Mouse (Mus musculus) retina, postnatal 1 day (tissue): ENCODE measurements around the gene Gm29609.

Experiments
- DNase-seq: peaks from one replicate; pipeline ENCODE4 v3.0.0-alpha.2; 2012

The Gm29609 gene

DNA sequence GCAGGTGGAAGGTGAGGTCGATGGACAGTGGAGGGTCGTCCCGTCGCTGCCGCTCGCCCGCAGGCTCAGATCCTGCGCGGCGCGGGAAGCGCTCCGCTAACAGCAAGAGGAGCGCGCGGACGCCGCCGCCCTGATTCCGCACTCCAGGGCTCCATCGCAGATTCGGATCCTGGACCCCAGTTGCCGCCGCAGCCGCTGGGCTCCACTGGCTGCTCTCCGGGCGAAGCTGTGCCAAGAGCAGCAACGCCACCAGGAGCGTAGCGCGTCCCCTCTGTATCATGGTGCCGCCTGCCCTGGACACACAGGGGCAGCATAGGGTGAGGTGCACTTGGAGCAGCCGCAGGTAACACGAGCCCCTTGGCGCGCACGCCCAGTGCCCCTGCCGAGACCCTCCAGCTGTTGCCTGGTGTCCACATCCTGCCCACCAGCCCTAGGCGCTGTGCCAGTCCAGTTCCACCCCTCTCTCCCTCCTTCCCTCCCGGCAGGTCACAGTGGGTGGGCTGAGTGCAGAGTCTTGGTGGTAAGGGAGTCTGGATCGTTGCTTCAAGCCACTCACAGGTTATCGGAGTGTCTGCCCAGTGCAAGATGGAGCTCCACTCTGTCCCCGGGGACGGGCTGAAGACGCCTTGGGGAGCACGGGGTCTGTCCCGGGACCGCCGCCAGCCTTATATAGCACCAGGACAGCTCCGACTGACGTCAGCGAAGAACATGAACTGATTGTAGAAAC, 41.3 kb downstream of the Gm29609 start, which contains the start of gene Ucn:
Gene Ucn (minus strand): TSS at position 589 of the 727 bp plus-strand sequence.
- peak; percentile 27 for DNase-seq

DNA sequence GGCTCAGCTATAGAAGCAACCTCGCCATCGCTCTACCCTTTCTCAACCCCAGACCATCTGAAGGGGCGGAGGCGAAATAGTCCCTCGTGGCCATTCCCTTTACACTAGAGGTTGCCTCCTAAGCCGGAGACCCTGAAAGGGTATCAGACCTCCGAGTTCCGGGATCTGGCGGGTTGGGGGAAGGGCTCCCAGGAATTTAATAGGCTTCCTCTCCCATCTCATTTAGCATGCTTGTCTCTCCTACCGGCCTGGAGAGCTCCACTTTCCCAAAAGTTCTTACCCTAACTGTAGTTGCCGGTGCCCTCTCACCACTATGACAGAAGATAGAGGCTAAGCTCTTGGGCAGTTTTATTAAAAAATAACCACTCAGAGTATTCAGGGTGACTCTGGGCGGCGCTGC, 42.1 kb downstream of the Gm29609 start:
- no peak for DNase-seq

DNA sequence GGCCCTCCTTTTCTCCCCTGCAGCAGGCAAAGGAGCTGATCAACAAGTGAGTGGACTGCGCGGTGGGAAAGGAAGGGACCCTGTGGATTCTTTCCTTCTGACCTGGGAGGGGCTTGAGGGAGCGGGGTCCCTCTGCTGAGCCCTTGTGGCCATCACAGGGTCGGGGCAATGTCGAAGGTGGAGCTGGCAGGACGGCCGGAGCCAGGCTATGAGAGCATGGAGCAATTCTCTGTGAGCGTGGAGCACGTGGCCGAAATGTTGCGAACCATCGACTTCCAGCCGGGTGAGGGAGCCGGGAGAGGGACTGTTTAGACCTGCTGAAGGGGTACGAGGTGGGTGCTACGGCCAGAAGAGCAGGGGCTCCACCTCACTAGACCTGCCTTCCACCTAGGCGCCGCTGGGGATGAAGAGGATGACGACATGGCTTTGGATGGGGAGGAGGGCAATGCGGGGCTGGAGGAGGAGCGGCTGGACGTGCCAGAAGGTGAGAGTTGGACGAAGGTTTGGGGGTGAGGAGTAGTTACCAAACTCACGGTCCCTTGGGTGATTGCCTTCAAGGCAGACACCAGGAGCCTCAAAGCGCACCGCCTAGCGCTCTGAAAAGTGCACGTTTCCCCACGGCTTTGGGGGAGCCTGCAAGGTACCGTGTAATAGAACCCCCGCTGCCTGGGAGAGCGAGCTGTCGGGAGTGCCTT, 42.8 kb downstream of the Gm29609 start:
- no peak for DNase-seq

DNA sequence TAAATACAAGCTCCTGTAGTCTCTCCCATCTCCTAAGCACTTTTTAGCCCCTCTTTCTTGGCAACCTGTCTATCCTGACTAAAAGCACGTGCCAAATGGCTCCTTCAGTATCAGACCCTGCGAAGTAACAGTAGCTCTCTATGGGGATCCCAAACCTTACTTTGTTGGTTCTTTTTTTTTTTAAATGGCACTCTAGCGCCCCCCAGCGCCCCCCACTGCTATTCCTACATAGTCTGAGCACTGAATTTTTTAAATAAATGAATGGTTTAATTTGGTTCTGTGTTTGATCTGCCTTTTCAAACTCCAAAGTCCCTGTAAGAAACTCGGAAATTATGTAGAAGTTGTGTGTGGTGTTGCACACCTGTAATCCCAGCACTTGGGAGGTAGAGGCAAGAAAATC, 53.7 kb downstream of the Gm29609 start:
- no peak for DNase-seq

DNA sequence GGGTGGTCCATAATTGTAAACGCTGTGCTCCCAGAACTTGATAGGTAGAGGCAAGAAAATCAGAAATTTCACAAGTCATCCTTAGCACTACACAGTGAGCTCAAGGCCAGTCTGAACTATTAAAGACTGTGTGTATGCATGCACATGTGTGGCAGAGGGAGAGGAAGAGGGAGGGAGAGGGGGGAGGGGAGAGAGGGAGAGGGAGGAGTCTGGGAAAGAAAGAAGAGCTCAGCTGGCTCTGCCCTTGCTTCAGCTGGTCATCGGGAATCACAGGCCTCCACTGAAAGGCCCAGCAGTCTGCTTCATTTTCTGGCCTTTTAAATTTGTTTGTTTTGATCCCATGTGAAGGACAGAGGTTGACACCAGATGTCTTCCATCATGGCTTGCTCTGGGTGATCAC, 56.2 kb downstream of the Gm29609 start:
- no peak for DNase-seq

DNA sequence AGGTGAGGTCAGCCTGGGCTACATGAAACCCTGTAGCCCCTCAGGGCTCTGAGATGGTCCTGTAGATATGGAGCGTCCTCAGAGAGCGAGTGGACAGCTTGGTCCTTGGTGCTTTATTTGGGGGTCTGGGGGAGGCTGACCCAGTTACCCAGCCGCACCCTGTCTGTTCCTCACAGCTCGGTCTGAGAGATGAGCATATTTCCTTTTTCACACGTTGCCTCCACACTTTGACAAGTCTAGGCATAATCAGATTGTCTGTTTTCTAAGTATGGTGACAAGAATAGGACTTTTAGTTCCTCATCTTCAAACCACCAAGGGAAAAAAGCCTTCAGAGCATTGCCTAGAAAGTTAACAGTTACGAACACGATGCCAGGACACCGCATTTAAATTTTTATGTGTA, 58.6 kb downstream of the Gm29609 start:
- DNase-seq = no peak

DNA sequence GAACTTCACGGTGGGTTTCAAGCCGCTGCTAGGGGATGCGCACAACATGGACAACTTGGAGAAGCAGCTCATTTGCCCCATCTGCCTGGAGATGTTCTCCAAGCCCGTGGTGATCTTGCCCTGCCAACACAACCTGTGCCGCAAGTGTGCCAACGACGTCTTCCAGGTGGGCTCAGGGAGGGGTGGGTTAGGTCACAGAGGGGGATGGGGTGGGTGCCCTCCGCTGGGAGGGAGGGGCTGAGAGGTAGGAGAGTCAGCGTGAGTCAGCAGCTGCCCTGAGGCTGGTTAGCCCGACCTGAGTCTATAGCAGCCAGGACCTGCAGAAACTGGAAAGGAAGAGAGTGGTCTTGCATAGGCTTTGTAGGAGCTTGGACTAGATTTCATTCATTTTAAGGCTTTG, 62.8 kb downstream of the Gm29609 start:
- DNase-seq = no peak

DNA sequence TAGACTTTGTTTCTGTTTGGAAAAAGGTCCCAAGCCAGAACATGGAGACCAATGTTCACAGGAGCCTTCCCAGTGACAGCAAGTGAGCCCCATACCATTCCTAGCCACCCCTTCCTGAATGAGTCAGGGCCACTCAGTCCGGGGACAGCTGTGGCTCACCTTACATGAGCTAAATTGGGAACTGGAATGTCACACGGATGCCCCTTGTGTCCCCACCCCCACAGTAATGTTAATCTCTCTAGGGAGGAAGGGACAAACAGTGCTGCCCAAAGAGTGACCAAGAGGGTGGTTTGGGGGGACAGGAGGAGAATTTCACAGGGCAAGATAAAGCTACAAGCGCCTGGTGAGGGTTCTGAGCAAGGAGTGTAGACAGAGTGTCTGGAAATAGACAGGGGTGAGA, 63.4 kb downstream of the Gm29609 start, which contains the start of gene Trim54:
Gene Trim54 (plus strand): TSS at position 359 of the 400 bp plus-strand sequence.
- DNase-seq = no peak

DNA sequence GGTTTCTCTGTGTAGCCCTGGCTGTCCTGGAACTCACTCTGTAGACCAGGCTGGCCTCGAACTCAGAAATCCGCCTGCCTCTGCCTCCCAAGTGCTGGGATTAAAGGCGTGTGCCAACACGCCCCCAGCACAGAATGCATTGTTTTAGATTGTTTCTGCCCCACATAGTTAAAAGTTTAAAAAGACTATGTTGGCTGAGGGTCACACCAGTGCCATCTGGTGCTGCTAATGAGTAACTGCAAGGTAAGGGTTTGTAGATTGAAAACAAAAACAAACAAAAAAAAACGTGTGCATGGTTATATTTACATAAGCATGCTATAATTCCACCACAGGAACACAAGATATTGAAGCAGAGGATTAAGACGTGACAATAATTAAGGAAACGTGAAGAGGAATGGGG, 68.9 kb downstream of the Gm29609 start:
- peak; percentile 31 for DNase-seq

DNA sequence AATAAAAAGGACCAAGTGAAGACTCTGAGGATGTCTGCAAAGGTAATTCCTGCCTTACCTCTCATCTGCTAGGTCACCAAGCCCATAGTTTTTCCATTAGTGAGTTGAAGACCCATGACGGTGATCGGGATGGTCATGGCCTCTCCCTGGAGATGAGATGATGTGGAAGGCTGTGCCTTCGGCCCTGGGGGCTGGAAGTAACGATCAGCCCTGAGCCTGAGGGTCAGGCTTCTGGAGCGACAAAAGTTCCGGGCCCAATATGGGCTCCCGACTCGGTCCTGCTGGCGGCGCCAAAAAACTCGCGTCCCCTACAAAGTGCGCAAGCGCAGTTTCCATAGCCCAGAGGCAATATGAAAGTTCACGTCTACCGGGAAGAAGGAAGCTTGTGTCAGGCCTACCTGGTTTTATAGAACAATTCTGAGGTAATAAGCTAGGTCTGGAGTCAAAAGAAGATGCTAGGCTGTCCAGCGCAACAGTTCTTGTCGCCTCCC, 71.7 kb downstream of the Gm29609 start, which contains the start of gene Slc30a3:
Gene Slc30a3 (minus strand): TSS at position 238 of the 491 bp plus-strand sequence.
- no peak for DNase-seq

DNA sequence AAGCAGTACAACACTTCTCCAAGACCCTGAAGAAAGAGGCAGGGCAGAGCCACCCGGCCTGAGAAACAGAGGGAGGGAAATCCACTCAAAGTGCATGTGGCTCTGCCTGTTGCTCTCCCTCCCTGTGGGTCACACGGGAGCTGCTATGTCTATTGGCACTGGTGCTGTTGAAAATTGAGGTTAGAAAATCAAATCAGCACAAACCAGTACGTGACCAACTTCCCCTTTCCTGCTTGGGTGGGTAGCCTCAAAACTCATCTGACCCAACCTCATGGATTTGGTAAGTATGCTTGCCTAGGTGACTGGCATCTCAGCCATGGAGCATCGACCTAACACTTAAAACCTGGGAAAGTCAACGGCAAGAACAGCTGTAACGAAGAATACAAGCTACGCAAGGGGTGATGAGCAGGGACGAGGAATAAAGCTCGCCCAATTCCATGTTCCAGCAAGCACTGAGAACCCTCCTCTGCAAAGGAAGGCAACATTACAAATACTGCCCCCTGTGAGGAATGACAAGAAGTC, 73.8 kb downstream of the Gm29609 start, which contains the start of gene Dnajc5g:
Gene Dnajc5g (plus strand): TSS at position 472 of the 522 bp plus-strand sequence.
- no peak for DNase-seq

DNA sequence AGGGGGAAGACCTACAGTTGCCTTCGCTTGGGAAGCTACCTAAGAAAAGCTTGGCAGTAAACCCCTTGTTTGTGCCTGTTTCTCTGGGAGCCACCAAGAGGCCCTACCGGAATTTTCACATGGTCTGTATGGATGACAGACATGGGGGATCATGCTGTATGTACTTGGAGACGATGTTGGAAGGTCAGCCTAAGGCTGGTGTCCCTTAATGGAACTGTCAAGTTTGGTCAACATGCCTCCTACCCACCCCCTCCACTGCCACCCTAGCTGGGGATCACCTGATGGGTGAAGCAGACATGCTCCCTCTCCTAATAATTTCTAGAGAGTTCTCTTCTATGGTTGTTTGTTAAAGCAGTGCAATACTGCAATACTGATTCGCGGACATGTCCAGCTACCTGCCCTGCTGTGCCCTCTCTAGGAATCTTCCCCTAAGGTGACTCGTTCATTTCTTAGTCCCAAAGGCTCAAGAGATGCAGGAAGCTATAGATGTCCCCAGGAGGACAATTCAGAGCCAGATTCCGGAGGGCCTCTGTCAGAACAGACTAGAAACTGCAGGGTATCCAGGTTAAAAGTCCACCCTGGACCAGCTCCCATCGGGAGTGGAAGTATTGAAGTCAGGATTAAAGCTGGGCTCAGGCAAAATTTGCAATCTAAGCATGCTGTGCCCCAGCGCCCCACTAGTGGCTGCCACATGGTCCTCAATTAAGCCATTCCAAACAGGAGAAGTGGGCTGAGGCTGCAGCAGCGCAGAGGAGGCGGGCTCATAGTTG, 83.8 kb downstream of the Gm29609 start:
- no peak for DNase-seq

DNA sequence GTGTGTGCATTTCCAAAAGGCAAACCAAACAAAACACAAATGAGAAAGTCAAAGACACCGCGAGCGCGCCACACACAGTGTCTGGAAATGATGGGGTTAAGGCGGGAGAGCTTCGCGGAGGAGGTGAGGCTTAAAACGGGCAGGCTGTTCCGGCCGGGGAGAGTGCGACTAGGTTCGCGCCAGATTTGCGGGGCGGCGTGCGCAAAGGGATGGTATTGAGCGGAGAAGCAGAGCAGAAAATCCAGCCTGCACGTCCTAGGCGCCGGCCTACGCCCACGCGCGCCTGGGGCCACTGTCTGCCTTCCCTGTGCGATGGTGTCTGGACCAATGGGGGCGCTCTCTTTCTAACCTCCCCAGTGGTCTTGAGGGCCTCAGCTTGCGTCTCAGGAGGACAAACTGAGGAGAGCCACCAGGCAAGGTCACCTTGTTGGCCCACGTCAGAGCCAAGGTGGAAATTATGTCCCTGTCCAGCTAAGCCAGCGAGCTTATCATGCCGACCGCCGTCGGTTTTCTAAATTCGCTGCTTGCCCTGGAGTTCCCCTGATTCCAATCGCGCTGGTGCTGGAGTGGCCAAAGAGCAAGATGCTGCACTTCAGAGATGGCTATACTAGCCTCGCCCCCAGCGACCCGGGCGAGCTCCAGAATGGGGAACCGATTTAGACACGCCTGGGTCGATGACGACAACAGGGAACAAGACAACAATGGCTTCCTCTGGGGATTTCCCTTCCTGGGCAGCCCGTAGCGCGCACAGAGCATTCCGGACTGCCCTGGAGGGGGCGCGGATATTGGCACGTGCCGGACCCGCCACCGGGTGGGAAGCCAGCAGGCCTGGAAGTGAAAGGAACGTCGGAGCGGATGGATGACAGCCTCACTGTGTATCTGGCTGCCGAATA, 84.7 kb downstream of the Gm29609 start:
- peak; percentile 75 for DNase-seq
